Mouse (Mus musculus): ENCODE measurements around the gene Slc50a1. TPM values are rescaled to one million over a fixed set of nuclear protein-coding genes. Genes with fewer than 3 reads are reported as not detected.

The Slc50a1 gene
- polyA plus RNA-seq, 1 experiment from 2014 or later, result 19.6 TPM

GRCm38 (mm10) chr3:89305551-89306325, 35.4 kb upstream of the Slc50a1 start:
- Histone ChIP-seq H3K4me2 (ENCODE audit: low read depth, low read length) (no peak overlapping the region), H3K4me1 (ENCODE audit: insufficient read depth) (peaks cover 5% of the 10 kb centered on the region), H3K9me3 (ENCODE audit: low read length) (no peaks in the 10 kb centered on the region), H3K9ac (replicated peaks) (peak overlapping the region; percentile 34), H3K4me3 (ENCODE audit: low read depth, low read length) (no peak overlapping the region), H3K27me3 (ENCODE audit: insufficient read depth, low read length) (no peaks in the 10 kb centered on the region), H3K27ac (ENCODE audit: low read depth) (peak overlapping the region; percentile 55), H3K36me3 (replicated peaks; ENCODE audit: insufficient read depth, low read length) (no peaks in the 10 kb centered on the region)
- TF ChIP-seq CTCF (IDR thresholded peaks at IDR 0.05; ENCODE audit: low read depth) (no peak), EP300 (IDR thresholded peaks at IDR 0.05; ENCODE audit: low read depth) (no peak)
- DNase-seq (no peak), ATAC-seq (peak; percentile 83)
- 65% methylated on average over 8 of the region's 8 CpGs for WGBS (ENCODE audit: insufficient replicate concordance)

GRCm38 (mm10) chr3:89305105-89305504, 34.7 kb upstream of the Slc50a1 start:
- 60% methylated on average over 4 of the region's 4 CpGs for WGBS (ENCODE audit: insufficient replicate concordance)
- H3K9ac ChIP-seq (replicated peaks), result peak overlapping the region; percentile 34
- no peak overlapping the region for H3K4me3 ChIP-seq (ENCODE audit: low read depth, low read length)
- H3K27me3 ChIP-seq (ENCODE audit: insufficient read depth, low read length), result 0 out of 2 replicates have a peak, but pooled peaks cover 2% of the 10 kb centered on the region
- DNase-seq (no peak), ATAC-seq (no peak)
- peaks cover 5% of the 10 kb centered on the region for H3K4me1 ChIP-seq (ENCODE audit: insufficient read depth)
- TF ChIP-seq CTCF (IDR thresholded peaks at IDR 0.05; ENCODE audit: low read depth), result no peak
- TF ChIP-seq EP300 (IDR thresholded peaks at IDR 0.05; ENCODE audit: low read depth), result no peak
- no peak overlapping the region for H3K4me2 ChIP-seq (ENCODE audit: low read depth, low read length)
- H3K9me3 ChIP-seq (ENCODE audit: low read length), result no peaks in the 10 kb centered on the region
- peak overlapping the region; percentile 55 for H3K27ac ChIP-seq (ENCODE audit: low read depth)
- no peaks in the 10 kb centered on the region for H3K36me3 ChIP-seq (replicated peaks; ENCODE audit: insufficient read depth, low read length)

GRCm38 (mm10) chr3:89304440-89304839, 34.1 kb upstream of the Slc50a1 start:
- 72% methylated on average over 6 of the region's 6 CpGs for WGBS (ENCODE audit: insufficient replicate concordance)
- no peak for DNase-seq
- Histone ChIP-seq H3K4me1 (ENCODE audit: insufficient read depth) (peaks cover 5% of the 10 kb centered on the region), H3K27ac (ENCODE audit: low read depth) (no peak overlapping the region), H3K9me3 (ENCODE audit: low read length) (no peaks in the 10 kb centered on the region), H3K4me3 (ENCODE audit: low read depth, low read length) (no peak overlapping the region), H3K9ac (replicated peaks) (no peak overlapping the region), H3K27me3 (ENCODE audit: insufficient read depth, low read length) (0 out of 2 replicates have a peak, but pooled peaks cover 3% of the 10 kb centered on the region), H3K4me2 (ENCODE audit: low read depth, low read length) (no peak overlapping the region), H3K36me3 (replicated peaks; ENCODE audit: insufficient read depth, low read length) (no peaks in the 10 kb centered on the region)
- TF ChIP-seq CTCF (IDR thresholded peaks at IDR 0.05; ENCODE audit: low read depth) (no peak), EP300 (IDR thresholded peaks at IDR 0.05; ENCODE audit: low read depth) (no peak)
- ATAC-seq, result no peak

GRCm38 (mm10) chr3:89300514-89300913, 30.1 kb upstream of the Slc50a1 start:
- WGBS (ENCODE audit: insufficient replicate concordance), result 62% methylated on average over 2 of the region's 2 CpGs

GRCm38 (mm10) chr3:89300071-89300470, 29.7 kb upstream of the Slc50a1 start:
- Histone ChIP-seq H3K4me1 (ENCODE audit: insufficient read depth) (peaks cover 5% of the 10 kb centered on the region), H3K27me3 (ENCODE audit: insufficient read depth, low read length) (0 out of 2 replicates have a peak, but pooled peaks cover 3% of the 10 kb centered on the region), H3K27ac (ENCODE audit: low read depth) (peak overlapping the region; percentile 86), H3K9ac (replicated peaks) (peak overlapping the region; percentile 51; the same call in 1 of the 2 replicates), H3K4me2 (ENCODE audit: low read depth, low read length) (peak overlapping the region; percentile 67), H3K9me3 (ENCODE audit: low read length) (no peaks in the 10 kb centered on the region), H3K36me3 (replicated peaks; ENCODE audit: insufficient read depth, low read length) (no peaks in the 10 kb centered on the region), H3K4me3 (ENCODE audit: low read depth, low read length) (peak overlapping the region; percentile 24)
- WGBS (ENCODE audit: insufficient replicate concordance), result 44% methylated on average over 1 of the region's 1 CpGs
- DNase-seq (no peak), ATAC-seq (peak; percentile 87)
- TF ChIP-seq CTCF (IDR thresholded peaks at IDR 0.05; ENCODE audit: low read depth) (no peak), EP300 (IDR thresholded peaks at IDR 0.05; ENCODE audit: low read depth) (peak; percentile 24; the same call in 1 of the 2 replicates)

More at GRCm38 (mm10) chr3:89300514-89300913, 30.1 kb upstream of the Slc50a1 start:
- H3K4me3 ChIP-seq (ENCODE audit: low read depth, low read length), result no peak overlapping the region
- no peaks in the 10 kb centered on the region for H3K36me3 ChIP-seq (replicated peaks; ENCODE audit: insufficient read depth, low read length)
- H3K27me3 ChIP-seq (ENCODE audit: insufficient read depth, low read length), result 0 out of 2 replicates have a peak, but pooled peaks cover 3% of the 10 kb centered on the region
- no peak overlapping the region for H3K4me2 ChIP-seq (ENCODE audit: low read depth, low read length)
- DNase-seq (no peak), ATAC-seq (peak; percentile 35)
- no peak for TF ChIP-seq EP300 (IDR thresholded peaks at IDR 0.05; ENCODE audit: low read depth)
- TF ChIP-seq CTCF (IDR thresholded peaks at IDR 0.05; ENCODE audit: low read depth), result peak; percentile 43
- peaks cover 5% of the 10 kb centered on the region for H3K4me1 ChIP-seq (ENCODE audit: insufficient read depth)
- H3K9me3 ChIP-seq (ENCODE audit: low read length), result no peaks in the 10 kb centered on the region
- H3K27ac ChIP-seq (ENCODE audit: low read depth), result peak overlapping the region; percentile 86
- no peak overlapping the region for H3K9ac ChIP-seq (replicated peaks)

GRCm38 (mm10) chr3:89299499-89299898, 29.1 kb upstream of the Slc50a1 start:
- WGBS (ENCODE audit: insufficient replicate concordance), result 5% methylated on average over 14 of the region's 14 CpGs

More at GRCm38 (mm10) chr3:89299499-89299898, 29.1 kb upstream of the Slc50a1 start:
- no peaks in the 10 kb centered on the region for H3K36me3 ChIP-seq (replicated peaks; ENCODE audit: insufficient read depth, low read length)
- peak overlapping the region; percentile 67 for H3K4me2 ChIP-seq (ENCODE audit: low read depth, low read length)
- peak overlapping the region; percentile 24 for H3K4me3 ChIP-seq (ENCODE audit: low read depth, low read length)
- peaks cover 5% of the 10 kb centered on the region for H3K4me1 ChIP-seq (ENCODE audit: insufficient read depth)
- no peak for DNase-seq
- 0 out of 2 replicates have a peak, but pooled peaks cover 3% of the 10 kb centered on the region for H3K27me3 ChIP-seq (ENCODE audit: insufficient read depth, low read length)
- H3K9me3 ChIP-seq (ENCODE audit: low read length), result no peaks in the 10 kb centered on the region
- TF ChIP-seq CTCF (IDR thresholded peaks at IDR 0.05; ENCODE audit: low read depth), result peak; percentile 23; the same call in 1 of the 2 replicates
- TF ChIP-seq EP300 (IDR thresholded peaks at IDR 0.05; ENCODE audit: low read depth), result no peak
- peak overlapping the region; percentile 51; the same call in 1 of the 2 replicates for H3K9ac ChIP-seq (replicated peaks)
- peak; percentile 22 for ATAC-seq
- peak overlapping the region; percentile 86 for H3K27ac ChIP-seq (ENCODE audit: low read depth)
